Mouse (Mus musculus): Measurements from ENCODE around the gene Npy. TPM values are rescaled to one million over a fixed set of nuclear protein-coding genes. Genes with fewer than 3 reads are reported as not detected.

The Npy gene
- 2.0 TPM for polyA plus RNA-seq (2014; fragmentation: Illumina TruSeq; extraction: RNeasy Lipid Tissue Mini Kit (QIAGEN cat#74804); ENCODE audit: low read depth, low replicate concordance)

DNA sequence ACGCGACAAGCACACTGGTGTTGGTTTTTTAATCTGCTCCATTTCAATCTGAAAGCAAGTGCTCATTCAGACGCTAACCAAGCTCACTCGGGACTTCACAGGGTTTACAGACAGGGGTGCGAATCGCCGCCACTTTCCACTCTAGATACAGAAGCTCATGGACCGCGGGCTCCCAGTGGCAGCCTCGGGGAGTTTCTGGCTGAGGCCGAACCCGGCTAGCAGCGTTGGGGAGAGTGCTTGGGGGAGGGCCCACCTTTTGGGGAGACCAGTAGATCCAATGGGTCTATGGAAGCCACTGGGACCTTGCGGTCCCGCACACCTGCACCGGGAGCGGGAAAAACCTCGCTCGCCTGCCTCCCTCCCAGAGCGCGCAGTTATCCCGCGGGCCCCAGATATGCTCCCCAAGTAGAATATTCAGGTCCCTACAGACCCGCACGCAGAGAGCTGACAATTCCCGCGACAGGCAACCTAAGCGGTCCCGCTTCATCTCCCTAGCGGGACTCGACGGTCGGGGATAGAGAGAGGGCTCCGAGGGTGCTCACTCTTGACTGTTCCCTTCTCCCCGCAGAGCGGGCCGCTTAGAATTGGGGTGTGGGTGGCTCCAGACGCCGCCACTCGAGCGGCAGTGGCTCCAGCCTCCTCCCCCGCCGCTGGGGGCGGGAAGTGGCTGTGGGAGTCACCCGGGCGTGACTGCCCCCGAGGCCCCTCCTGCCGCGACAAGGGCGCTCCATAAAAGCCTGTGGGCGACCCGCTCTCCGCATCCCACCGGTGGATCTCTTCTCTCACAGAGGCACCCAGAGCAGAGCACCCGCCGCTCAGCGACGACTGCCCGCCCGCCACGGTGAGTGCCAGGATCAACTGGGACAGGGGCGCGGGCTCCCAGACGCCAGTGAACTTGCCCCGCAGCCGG lies at the start of gene Npy:
TSS of gene Npy (plus strand) at position 750 of the 910 bp plus-strand sequence.

